Mouse (Mus musculus) bone marrow macrophage, adult 2 months (primary cell): ENCODE measurements at regions not wholly inside any gene's neighbourhood (a gene's known extent, or its start where the extent isn't known, plus 50 kb on each side); places are given as distances from the start of the nearest gene placed in this dataset.

Source experiments
- CTCF ChIP-seq: IDR thresholded peaks from 2 replicates; pipeline ENCODE4 v1.5.1; 2012; ENCODE audit warnings: low read depth, mild to moderate bottlenecking, low read length, moderate library complexity
- POLR2A ChIP-seq: IDR thresholded peaks from 2 replicates; pipeline ENCODE4 v1.6.1; 2012; ENCODE audit warnings: mild to moderate bottlenecking, low read depth, low read length, borderline replicate concordance

DNA sequence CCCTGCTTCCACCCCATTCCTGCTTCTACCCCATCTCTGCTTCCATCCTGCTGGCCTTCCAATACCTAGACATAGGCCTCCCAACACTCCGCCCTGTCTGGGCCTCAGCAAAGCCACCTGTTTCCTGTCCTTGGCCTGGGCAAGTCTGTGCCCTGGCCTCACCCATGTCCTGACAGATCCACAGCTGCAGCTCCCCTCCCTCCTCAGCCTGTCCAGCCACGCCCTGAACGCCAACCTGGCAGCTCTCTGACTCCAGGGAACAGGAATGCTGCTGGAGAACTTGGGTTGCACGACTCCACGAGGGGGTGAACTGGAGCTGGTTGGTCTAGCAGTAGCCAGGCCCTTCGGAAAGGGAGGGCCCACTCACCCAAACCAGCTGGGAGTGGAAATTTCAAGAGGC is 966.1 kb downstream of the 4930447A16Rik start:
- no peak for TF ChIP-seq CTCF
- TF ChIP-seq POLR2A: no peak
